Mouse (Mus musculus) limb, embryonic 15.5 days (tissue): Measurements from ENCODE around the gene D10Wsu102e. TPM values are rescaled to one million over a fixed set of nuclear protein-coding genes. Genes with fewer than 3 reads are reported as not detected.
A peak's percentile ranks its signal among the peaks of the same experiment; 100 is the strongest.
"Not testable (repeated sequence)": the region's sequence is repeated elsewhere in the genome, so short reads cannot be mapped to it uniquely, and the experiment has no call there.

Experiments
- ATAC-seq: fragments of 200-750 bp; cut with Nextera tagmentation; 2 replicates; pipeline ENCODE4 v1.8.0; 2017; ENCODE audit warnings: low read depth, moderate TSS enrichment; ENCODE audit not compliant: insufficient number of reproducible peaks, low FRiP score, low TSS enrichment
- H3K27ac ChIP-seq: fragments of 300-500 bp; sonication (generic); 2 replicates; pipeline ENCODE4 v1.5.1; 2015; ENCODE audit warnings: moderate library complexity, mild to moderate bottlenecking, inconsistent platforms
- H3K27me3 ChIP-seq: fragments of 300-500 bp; sonication (generic); 2 replicates; pipeline ENCODE4 v1.6.1; 2015; ENCODE audit warnings: inconsistent platforms
- H3K36me3 ChIP-seq: fragments of 300-500 bp; sonication (generic); 2 replicates; pipeline ENCODE4 v1.6.1; 2015; ENCODE audit warnings: inconsistent platforms
- H3K4me1 ChIP-seq: fragments of 300-500 bp; sonication (generic); 2 replicates; pipeline ENCODE4 v1.6.1; 2015; ENCODE audit warnings: inconsistent platforms
- H3K4me2 ChIP-seq: fragments of 300-500 bp; sonication (generic); 2 replicates; pipeline ENCODE4 v1.6.1; 2015; ENCODE audit warnings: mild to moderate bottlenecking, inconsistent platforms
- H3K4me3 ChIP-seq: fragments of 300-500 bp; sonication (generic); 2 replicates; pipeline ENCODE4 v1.5.1; 2015; ENCODE audit warnings: mild to moderate bottlenecking, inconsistent platforms
- H3K9ac ChIP-seq: fragments of 300-500 bp; sonication (generic); 2 replicates; pipeline ENCODE4 v1.6.1; 2015; ENCODE audit warnings: inconsistent platforms
- H3K9me3 ChIP-seq: fragments of 300-500 bp; sonication (generic); 2 replicates; pipeline ENCODE4 v1.6.1; 2016; ENCODE audit warnings: inconsistent platforms
- WGBS: fragments of 180-500 bp; shearing (Covaris S2); methylation state at CpG from one replicate; pipeline ENCODE4 v1.1.7; 2015; 5-methylcytosine and 5-hydroxymethylcytosine counted together
- polyA plus RNA-seq: library from polyadenylated mRNA; unstranded; fragments of >200 nt; fragmentation: Nextera tagmentation; extraction: Ambion mirVana; gene quantifications from 2 replicates; pipeline ENCODE4 v1.2.1, GENCODE M21; 2015

The D10Wsu102e gene
- polyA plus RNA-seq, 1 experiment from 2014 or later: 0.54 TPM

DNA sequence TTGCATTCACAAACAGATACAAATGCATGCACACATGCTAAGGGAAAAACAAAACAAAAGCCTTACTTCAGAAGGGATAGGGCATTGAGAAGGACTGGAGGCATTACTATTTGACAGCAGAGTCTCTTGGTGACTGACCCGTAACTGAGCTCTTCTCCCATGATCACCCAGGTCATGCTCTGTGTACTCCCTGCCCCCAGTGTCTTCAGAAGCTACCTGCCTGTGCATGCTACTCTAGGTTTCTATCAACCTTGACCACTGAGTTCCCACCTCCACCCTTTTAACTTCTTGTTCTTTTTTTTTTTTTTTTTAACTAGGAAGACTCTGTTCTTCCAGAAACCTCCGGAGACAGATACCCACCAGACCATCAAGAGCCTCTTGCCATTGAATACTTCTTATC, 9.3 kb upstream of the D10Wsu102e start:
- H3K27ac ChIP-seq: no peak overlapping the region
- no peak overlapping the region for H3K4me3 ChIP-seq
- no peak overlapping the region for H3K9ac ChIP-seq
- peaks cover 6% of the 10 kb centered on the region; the same call in 1 of the 2 replicates for H3K4me1 ChIP-seq
- H3K4me2 ChIP-seq: no peak overlapping the region
- no peaks in the 10 kb centered on the region for H3K9me3 ChIP-seq
- H3K27me3 ChIP-seq: 0 out of 2 replicates have a peak, but pooled peaks cover 3% of the 10 kb centered on the region
- no peaks in the 10 kb centered on the region for H3K36me3 ChIP-seq
- 88% methylated on average over 2 of the region's 2 CpGs for WGBS
- no peak for ATAC-seq

GRCm38 (mm10) chr10:83351779-83352178, 8.2 kb upstream of the D10Wsu102e start:
- ATAC-seq: not testable (repeated sequence)
- WGBS: 86% methylated on average over 4 of the region's 4 CpGs

DNA sequence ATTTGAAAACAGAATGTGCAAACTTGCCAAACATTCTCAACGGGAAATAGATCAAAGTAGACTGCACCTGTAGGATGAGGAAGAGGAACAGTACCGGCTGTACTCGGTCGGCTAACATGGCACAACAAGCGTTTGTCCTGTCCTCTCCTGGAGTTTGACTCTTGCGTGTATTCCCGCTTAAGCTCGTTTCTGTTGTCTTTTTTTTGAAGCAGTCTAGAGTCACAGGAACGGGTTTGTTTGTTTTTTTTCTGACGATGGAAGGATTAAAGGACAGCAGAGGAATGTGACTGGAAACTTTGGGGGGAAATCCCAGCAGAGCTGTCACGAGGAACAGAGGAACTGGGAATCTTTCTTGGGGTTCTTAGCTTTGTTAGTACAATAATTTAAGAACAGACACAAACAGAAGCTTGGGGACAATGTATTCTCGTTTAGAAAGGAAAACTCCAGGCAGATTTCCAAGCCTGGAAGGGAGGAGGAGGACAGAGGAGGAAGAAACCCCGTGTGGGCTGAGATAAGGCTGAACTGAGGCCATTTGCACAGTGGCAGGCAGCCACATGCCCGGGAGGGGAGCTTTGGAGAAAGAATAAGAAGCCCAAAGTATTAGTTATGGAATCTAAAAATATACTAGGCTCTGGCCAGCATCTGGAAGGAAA, 6.2 kb upstream of the D10Wsu102e start:
- H3K36me3 ChIP-seq: no peaks in the 10 kb centered on the region
- no peak overlapping the region for H3K9ac ChIP-seq
- H3K27me3 ChIP-seq: no peaks in the 10 kb centered on the region
- 0 out of 2 replicates have a peak overlapping the region, but pooled peaks have one; percentile 5 for H3K4me2 ChIP-seq
- H3K27ac ChIP-seq: peak overlapping the region; percentile 34; the same call in 1 of the 2 replicates
- WGBS: 39% methylated on average over 14 of the region's 14 CpGs
- H3K4me3 ChIP-seq: no peak overlapping the region
- H3K4me1 ChIP-seq: peaks cover 6% of the 10 kb centered on the region; the same call in 1 of the 2 replicates
- H3K9me3 ChIP-seq: no peaks in the 10 kb centered on the region
- no peak for ATAC-seq

More at GRCm38 (mm10) chr10:83351779-83352178, 8.2 kb upstream of the D10Wsu102e start:
- H3K9ac ChIP-seq, H3K9me3 ChIP-seq, H3K4me3 ChIP-seq, H3K36me3 ChIP-seq, H3K4me2 ChIP-seq, H3K27ac ChIP-seq, H3K27me3 ChIP-seq, H3K4me1 ChIP-seq: not testable (repeated sequence)

DNA sequence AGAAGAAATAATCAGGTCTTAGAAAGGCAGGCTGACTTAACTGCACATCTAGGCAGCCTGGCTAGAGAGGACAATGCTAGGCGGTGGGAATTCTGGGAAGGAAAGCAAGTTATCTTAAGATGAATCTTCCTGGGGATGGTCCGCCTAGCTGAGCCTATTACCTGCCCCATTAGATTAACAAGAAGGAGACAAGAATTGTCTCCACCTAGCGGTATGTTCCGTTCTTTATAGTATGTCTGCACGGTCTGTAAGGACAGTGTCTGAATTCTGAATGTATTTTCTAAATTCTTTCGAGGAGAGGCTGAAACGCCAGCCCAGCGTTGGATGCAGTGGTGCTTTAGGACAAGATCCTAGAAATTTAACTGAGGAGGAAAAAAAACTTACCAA, 5.7 kb upstream of the D10Wsu102e start:
- no peaks in the 10 kb centered on the region for H3K27me3 ChIP-seq
- H3K4me3 ChIP-seq: no peak overlapping the region
- no peaks in the 10 kb centered on the region for H3K36me3 ChIP-seq
- WGBS: 62% methylated on average over 8 of the region's 8 CpGs
- H3K4me2 ChIP-seq: 0 out of 2 replicates have a peak overlapping the region, but pooled peaks have one; percentile 5
- H3K9ac ChIP-seq: no peak overlapping the region
- no peak for ATAC-seq
- peak overlapping the region; percentile 34; the same call in 1 of the 2 replicates for H3K27ac ChIP-seq
- H3K9me3 ChIP-seq: no peaks in the 10 kb centered on the region
- H3K4me1 ChIP-seq: peaks cover 6% of the 10 kb centered on the region; the same call in 1 of the 2 replicates

DNA sequence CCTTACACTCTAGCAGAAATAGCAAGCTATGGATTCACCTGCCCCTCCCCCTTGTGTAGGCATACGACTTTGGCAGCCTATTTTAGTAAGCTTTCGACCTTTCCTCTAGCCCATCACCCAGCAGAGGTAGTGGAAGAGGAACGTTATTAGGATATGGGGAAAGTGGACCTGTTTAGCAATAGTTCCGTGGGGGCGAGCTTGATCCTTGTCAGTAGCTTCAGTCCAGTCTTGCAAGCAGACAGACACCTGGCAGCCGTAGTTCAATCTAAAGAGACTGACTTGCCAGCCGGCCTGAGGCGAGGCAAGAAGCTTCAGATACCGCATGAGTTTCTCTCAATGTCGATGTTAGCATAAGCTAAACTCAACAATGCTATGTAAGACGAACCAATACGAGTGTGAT, 3.6 kb upstream of the D10Wsu102e start:
- Histone ChIP-seq H3K9me3 (no peaks in the 10 kb centered on the region), H3K4me3 (no peak overlapping the region), H3K4me2 (no peak overlapping the region), H3K27me3 (no peaks in the 10 kb centered on the region), H3K27ac (no peak overlapping the region), H3K36me3 (no peaks in the 10 kb centered on the region), H3K9ac (no peak overlapping the region), H3K4me1 (peaks cover 13% of the 10 kb centered on the region)
- no peak for ATAC-seq
- 76% methylated on average over 12 of the region's 12 CpGs for WGBS

DNA sequence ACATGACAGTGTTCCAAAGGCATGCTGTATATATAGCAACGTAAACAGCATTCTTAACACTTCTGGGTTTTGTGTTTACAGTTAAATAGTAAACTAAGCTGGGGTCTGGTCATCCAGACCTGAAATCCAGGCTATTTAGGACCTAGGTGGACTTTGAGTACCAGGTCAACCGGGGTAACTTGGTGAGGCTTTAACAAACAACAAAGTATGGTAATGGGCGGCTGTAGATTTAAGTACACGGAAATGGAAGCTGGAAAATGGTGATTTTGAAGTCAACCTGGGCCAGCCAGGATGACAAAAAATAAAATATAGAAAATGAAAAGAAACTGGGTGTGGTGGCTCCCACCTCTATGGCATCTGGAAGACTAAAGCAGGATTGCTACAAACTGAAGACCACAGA, 570 bp upstream of the D10Wsu102e start:
- H3K9ac ChIP-seq: no peak overlapping the region
- peak overlapping the region; percentile 86; the same call in 1 of the 2 replicates for H3K27ac ChIP-seq

DNA sequence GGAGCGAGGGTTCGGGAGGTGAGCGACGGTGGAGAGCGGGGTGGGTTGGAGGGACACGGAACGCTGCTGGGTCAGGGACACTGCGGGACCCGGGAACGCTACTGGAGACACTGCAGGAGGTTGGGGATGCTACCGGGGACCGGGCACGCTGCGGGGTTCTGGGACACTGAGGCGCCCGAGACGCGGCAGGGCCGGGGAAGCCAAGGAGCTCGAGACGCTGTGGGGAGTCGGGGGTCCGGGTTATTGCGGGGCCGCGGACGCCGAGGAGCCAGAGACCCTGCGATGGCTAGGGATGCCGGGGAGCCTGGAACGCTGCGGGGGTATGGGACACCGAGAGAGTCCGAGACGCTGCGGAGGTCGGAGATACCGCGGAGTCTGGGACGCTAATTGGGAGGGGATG, 335 bp downstream of the D10Wsu102e start:
- ATAC-seq: peak; percentile 60
- Histone ChIP-seq H3K27ac (peak overlapping the region; percentile 86), H3K4me1 (peaks cover 13% of the 10 kb centered on the region)

More for the DNA sequence above, 570 bp upstream of the D10Wsu102e start:
- peak overlapping the region; percentile 92 for H3K4me3 ChIP-seq
- H3K36me3 ChIP-seq: peaks cover 22% of the 10 kb centered on the region
- ATAC-seq: no peak
- WGBS: 78% methylated on average over 4 of the region's 4 CpGs
- peaks cover 13% of the 10 kb centered on the region for H3K4me1 ChIP-seq
- H3K27me3 ChIP-seq: no peaks in the 10 kb centered on the region
- no peaks in the 10 kb centered on the region for H3K9me3 ChIP-seq
- peak overlapping the region; percentile 75 for H3K4me2 ChIP-seq

GRCm38 (mm10) chr10:83361643-83362382, 1.8 kb downstream of the D10Wsu102e start:
- WGBS: 54% methylated on average over 5 of the region's 5 CpGs
- Histone ChIP-seq H3K9me3 (no peaks in the 10 kb centered on the region), H3K27ac (no peak overlapping the region), H3K4me1 (peaks cover 13% of the 10 kb centered on the region), H3K27me3 (no peaks in the 10 kb centered on the region), H3K36me3 (peaks cover 46% of the 10 kb centered on the region), H3K4me2 (0 out of 2 replicates have a peak overlapping the region, but pooled peaks have one; percentile 75), H3K9ac (no peak overlapping the region), H3K4me3 (peak overlapping the region; percentile 92; the same call in 1 of the 2 replicates)
- no peak for ATAC-seq

More for the DNA sequence above, 335 bp downstream of the D10Wsu102e start:
- Histone ChIP-seq H3K4me3 (peak overlapping the region; percentile 92), H3K27me3 (no peaks in the 10 kb centered on the region), H3K36me3 (peaks cover 31% of the 10 kb centered on the region), H3K9me3 (no peaks in the 10 kb centered on the region), H3K9ac (peak overlapping the region; percentile 79), H3K4me2 (peak overlapping the region; percentile 75)
- WGBS: under 1% methylated on average over 40 of the region's 40 CpGs

- no peak for ATAC-seq
Observed at GRCm38 (mm10) chr10:83363451-83363850, 3.4 kb downstream of the D10Wsu102e start.

GRCm38 (mm10) chr10:83368918-83369317, 8.9 kb downstream of the D10Wsu102e start:
- ATAC-seq: no peak
- no peak overlapping the region for H3K4me2 ChIP-seq
- no peak overlapping the region for H3K9ac ChIP-seq
- WGBS: 48% methylated on average over 5 of the region's 5 CpGs
- no peaks in the 10 kb centered on the region for H3K9me3 ChIP-seq
- H3K4me3 ChIP-seq: no peak overlapping the region
- no peaks in the 10 kb centered on the region for H3K27me3 ChIP-seq
- H3K4me1 ChIP-seq: no peaks in the 10 kb centered on the region
- no peak overlapping the region for H3K27ac ChIP-seq
- peaks cover 78% of the 10 kb centered on the region for H3K36me3 ChIP-seq

More at GRCm38 (mm10) chr10:83363451-83363850, 3.4 kb downstream of the D10Wsu102e start:
- no peak overlapping the region for H3K4me2 ChIP-seq
- no peaks in the 10 kb centered on the region for H3K27me3 ChIP-seq
- H3K9ac ChIP-seq: no peak overlapping the region
- H3K4me3 ChIP-seq: no peak overlapping the region
- peaks cover 61% of the 10 kb centered on the region for H3K36me3 ChIP-seq
- WGBS: 91% methylated on average over 8 of the region's 8 CpGs
- peaks cover 13% of the 10 kb centered on the region for H3K4me1 ChIP-seq
- no peak overlapping the region for H3K27ac ChIP-seq
- no peaks in the 10 kb centered on the region for H3K9me3 ChIP-seq

DNA sequence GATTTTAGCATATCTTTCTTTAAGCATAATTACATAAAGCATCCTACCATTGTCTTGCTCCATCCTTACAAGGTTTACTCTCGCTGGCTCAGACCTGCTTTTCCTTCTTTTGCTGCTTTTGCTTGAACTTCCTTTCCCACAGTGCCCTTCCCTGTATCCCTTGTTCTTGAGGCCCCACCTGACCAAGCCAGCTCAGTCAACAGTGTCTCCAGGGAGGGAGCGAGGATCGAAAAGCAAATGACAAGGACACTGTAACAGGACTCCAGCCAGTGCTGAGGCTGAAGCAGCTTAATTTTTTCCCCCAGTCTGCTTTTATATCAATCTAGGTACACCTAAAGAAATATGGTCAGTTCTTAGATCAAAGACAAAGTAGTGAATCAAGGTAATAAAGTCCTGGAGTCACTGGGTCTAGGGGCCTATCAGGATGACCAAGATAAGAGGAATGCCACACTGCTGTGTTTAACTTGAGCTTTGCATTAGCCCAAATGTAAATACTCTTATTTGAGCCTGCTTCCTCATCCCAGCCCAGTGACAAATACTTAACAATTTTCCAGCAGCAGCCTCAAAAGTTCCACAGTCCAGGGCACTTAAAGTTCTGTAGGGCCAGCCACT, 14.1 kb downstream of the D10Wsu102e start:
- H3K36me3 ChIP-seq: peaks cover 39% of the 10 kb centered on the region
- WGBS: 89% methylated on average over 3 of the region's 3 CpGs

More for the DNA sequence above, 14.1 kb downstream of the D10Wsu102e start:
- no peaks in the 10 kb centered on the region for H3K4me1 ChIP-seq
- H3K4me3 ChIP-seq: no peak overlapping the region
- H3K27me3 ChIP-seq: no peaks in the 10 kb centered on the region
- H3K4me2 ChIP-seq: no peak overlapping the region
- no peak for ATAC-seq
- H3K9ac ChIP-seq: no peak overlapping the region
- no peaks in the 10 kb centered on the region for H3K9me3 ChIP-seq
- no peak overlapping the region for H3K27ac ChIP-seq
